Mouse (Mus musculus) liver, postnatal 0 days (tissue): ENCODE results near the gene Me3.

Experiments used
- CTCF ChIP-seq: sonication (generic); IDR thresholded peaks from 2 replicates; pipeline ENCODE4 v1.5.1; 2016; ENCODE audit warnings: antibody characterized with exemption, low read depth
- EP300 ChIP-seq: IDR thresholded peaks from 2 replicates; pipeline ENCODE4 v1.6.1; 2016; ENCODE audit warnings: antibody characterized with exemption, low read depth, mild to moderate bottlenecking

GRCm38 (mm10) chr7:89699668-89700350 lies 67.6 kb downstream of the Me3 start:
- no peak for TF ChIP-seq CTCF
- TF ChIP-seq EP300: no peak
